Mouse (Mus musculus) stomach, embryonic 14.5 days (tissue): ENCODE results near the gene Cd200. TPM values are rescaled to one million over a fixed set of nuclear protein-coding genes. Genes with fewer than 3 reads are reported as not detected.

Source experiments
- ATAC-seq: fragments of 200-750 bp; cut with Nextera tagmentation; 2 replicates; pipeline ENCODE4 v1.8.0; 2017; ENCODE audit warnings: low read depth, moderate TSS enrichment; ENCODE audit not compliant: insufficient number of reproducible peaks, insufficient read depth, low FRiP score
- H3K27ac ChIP-seq: fragments of 300-500 bp; sonication (generic); 2 replicates; pipeline ENCODE4 v1.5.1; 2014; ENCODE audit warnings: mild to moderate bottlenecking, low read length, moderate library complexity, mixed read lengths
- H3K27me3 ChIP-seq: fragments of 300-500 bp; sonication (generic); 2 replicates; pipeline ENCODE4 v1.6.1; 2014; ENCODE audit warnings: low read length, control low read depth, mixed read lengths; ENCODE audit not compliant: control insufficient read depth, insufficient read depth
- H3K36me3 ChIP-seq: fragments of 300-500 bp; sonication (generic); 2 replicates; pipeline ENCODE4 v1.6.1; 2014; ENCODE audit warnings: mild to moderate bottlenecking, control low read depth, low read length, moderate library complexity, mixed read lengths; ENCODE audit not compliant: control insufficient read depth, insufficient read depth
- H3K4me1 ChIP-seq: fragments of 300-500 bp; sonication (generic); 2 replicates; pipeline ENCODE4 v1.6.1; 2014; ENCODE audit warnings: low read length, control low read depth, mixed read lengths; ENCODE audit not compliant: control insufficient read depth, insufficient read depth
- H3K4me2 ChIP-seq: fragments of 300-500 bp; sonication (generic); replicated peaks from 2 replicates; pipeline ENCODE4 v1.6.1; 2014; ENCODE audit warnings: low read depth, low read length, control low read depth
- H3K4me3 ChIP-seq: fragments of 300-500 bp; sonication (generic); 2 replicates; pipeline ENCODE4 v1.5.1; 2014; ENCODE audit warnings: low read depth, low read length, control low read depth
- H3K9ac ChIP-seq: fragments of 300-500 bp; sonication (generic); replicated peaks from 2 replicates; pipeline ENCODE4 v1.6.1; 2014; ENCODE audit warnings: low read depth, mild to moderate bottlenecking, control low read depth, low read length, moderate library complexity, mixed read lengths
- H3K9me3 ChIP-seq: fragments of 300-500 bp; sonication (generic); 2 replicates; pipeline ENCODE4 v1.6.1; 2016; ENCODE audit warnings: low read depth, low read length, control low read depth; ENCODE audit not compliant: control insufficient read depth
- WGBS: fragments of 180-500 bp; shearing (Covaris S2); extraction: QIAGEN DNeasy Blood & Tissue Kit; methylation state at CpG from one replicate; pipeline ENCODE4 v1.1.7; 2014; 5-methylcytosine and 5-hydroxymethylcytosine counted together
- polyA plus RNA-seq: library from polyadenylated mRNA; unstranded; fragments of >200 nt; fragmentation: Nextera tagmentation; extraction: Ambion mirVana; gene quantifications from 2 replicates; pipeline ENCODE4 v1.2.1, GENCODE M21; 2014

The Cd200 gene
- polyA plus RNA-seq, 1 experiment from 2014 or later = 44.9 TPM

DNA sequence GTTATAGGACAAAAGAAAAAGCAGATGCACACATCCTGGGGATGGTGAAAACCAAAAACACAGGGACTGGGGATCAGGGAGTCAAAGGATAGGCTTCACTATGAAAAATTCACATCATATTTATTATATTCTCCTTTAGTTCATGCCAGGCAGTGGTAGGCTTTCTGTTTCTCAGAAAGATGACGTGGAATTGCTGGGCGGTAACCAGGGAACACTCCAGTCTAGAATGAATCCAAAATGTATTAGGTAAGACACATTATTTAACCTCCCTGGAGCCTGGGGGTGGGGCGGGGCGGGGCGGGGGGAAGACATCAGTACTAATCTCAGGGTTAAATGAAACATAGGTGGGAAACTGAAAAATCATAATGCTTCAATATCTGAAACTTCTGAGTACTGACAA, 1.8 kb downstream of the Cd200 start:
- H3K27ac ChIP-seq = no peak overlapping the region
- H3K36me3 ChIP-seq = no peaks in the 10 kb centered on the region
- no peak overlapping the region for H3K9ac ChIP-seq
- no peak overlapping the region for H3K4me3 ChIP-seq
- no peaks in the 10 kb centered on the region for H3K9me3 ChIP-seq
- WGBS = 86% methylated on average over 5 of the region's 5 CpGs
- no peak for ATAC-seq
- no peaks in the 10 kb centered on the region for H3K4me1 ChIP-seq
- H3K27me3 ChIP-seq = no peaks in the 10 kb centered on the region
- no peak overlapping the region for H3K4me2 ChIP-seq

DNA sequence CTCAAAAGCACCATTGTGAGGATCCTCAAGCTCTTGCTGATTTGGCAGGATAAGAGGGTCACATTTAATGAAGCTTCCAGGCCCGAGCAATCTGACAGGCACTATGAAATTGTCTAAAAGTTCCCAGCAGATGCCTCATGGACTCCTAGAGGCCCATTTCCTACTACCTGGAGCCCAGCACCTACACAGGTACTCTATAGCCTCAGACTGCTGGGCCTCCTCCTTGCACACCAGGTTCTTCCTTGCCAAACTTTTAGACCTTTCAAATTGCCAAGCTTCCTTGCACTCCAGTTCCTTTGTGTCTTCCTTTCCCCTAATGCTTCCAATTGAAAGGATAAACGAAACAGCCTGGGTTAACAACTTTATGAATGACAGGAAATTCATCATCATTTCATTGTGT, 5.9 kb downstream of the Cd200 start:
- ATAC-seq = no peak

DNA sequence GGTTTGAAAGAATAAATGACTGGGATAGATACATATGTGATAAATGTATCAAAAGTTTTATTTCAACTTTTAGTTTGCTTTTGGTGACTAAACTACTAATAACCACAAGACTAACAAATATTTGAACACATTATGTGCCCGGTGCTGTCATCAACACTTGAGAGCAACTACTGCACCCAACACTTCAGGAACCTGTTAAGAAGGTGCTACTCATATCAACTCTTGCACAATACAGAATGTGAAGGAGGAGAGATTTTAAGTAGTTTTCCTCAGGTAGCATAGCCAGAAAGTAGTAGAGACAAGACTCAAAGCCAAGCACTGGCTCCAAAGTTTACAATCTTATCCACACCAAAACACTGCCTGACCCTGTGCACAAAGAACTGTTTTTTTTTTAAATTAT, 6.8 kb downstream of the Cd200 start:
- no peak overlapping the region for H3K27ac ChIP-seq
- H3K4me1 ChIP-seq = no peaks in the 10 kb centered on the region
- ATAC-seq = no peak
- H3K4me3 ChIP-seq = no peak overlapping the region
- H3K9ac ChIP-seq = no peak overlapping the region
- H3K27me3 ChIP-seq = no peaks in the 10 kb centered on the region
- H3K36me3 ChIP-seq = no peaks in the 10 kb centered on the region
- H3K9me3 ChIP-seq = no peaks in the 10 kb centered on the region
- no peak overlapping the region for H3K4me2 ChIP-seq
- WGBS = 77% methylated on average over 1 of the region's 1 CpGs

More for the DNA sequence above, 5.9 kb downstream of the Cd200 start:
- H3K36me3 ChIP-seq = no peaks in the 10 kb centered on the region
- 66% methylated on average over 2 of the region's 2 CpGs for WGBS
- no peak overlapping the region for H3K4me3 ChIP-seq
- H3K9ac ChIP-seq = no peak overlapping the region
- H3K27ac ChIP-seq = no peak overlapping the region
- no peak overlapping the region for H3K4me2 ChIP-seq
- H3K27me3 ChIP-seq = no peaks in the 10 kb centered on the region
- H3K9me3 ChIP-seq = no peaks in the 10 kb centered on the region
- no peaks in the 10 kb centered on the region for H3K4me1 ChIP-seq

DNA sequence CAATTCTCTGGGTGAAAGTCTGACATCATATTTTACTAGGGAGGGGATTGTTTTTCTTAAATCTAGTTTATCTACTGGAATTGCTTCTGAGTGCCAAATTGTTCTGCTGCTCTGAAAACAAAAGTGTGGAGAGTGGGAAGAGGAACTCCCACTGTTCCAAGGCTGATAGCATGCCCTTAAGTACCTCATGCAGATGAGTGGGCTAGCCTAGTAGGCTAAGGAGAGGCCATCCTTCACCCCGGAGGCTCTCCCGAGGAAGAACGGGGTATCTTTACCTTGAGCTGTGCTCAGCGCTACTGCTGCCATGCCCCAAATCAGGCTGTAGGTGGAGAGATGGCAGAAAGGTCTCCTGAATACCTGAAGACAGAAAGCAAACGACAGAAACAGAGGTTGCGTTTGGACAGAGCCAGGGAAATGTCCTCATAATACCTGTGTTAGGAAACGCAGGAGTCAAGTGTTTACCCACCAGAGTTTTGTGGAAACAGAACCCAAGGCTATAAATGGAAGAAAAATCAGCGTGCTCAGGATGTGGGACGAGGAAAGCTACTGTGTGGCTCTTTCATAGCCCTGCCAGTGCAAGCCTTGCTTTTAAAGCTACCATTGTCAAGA, 8.8 kb downstream of the Cd200 start:
- Histone ChIP-seq H3K4me2 (no peak overlapping the region), H3K4me1 (no peaks in the 10 kb centered on the region), H3K27me3 (no peaks in the 10 kb centered on the region), H3K9me3 (no peaks in the 10 kb centered on the region), H3K27ac (no peak overlapping the region), H3K4me3 (no peak overlapping the region), H3K36me3 (no peaks in the 10 kb centered on the region), H3K9ac (no peak overlapping the region)
- no peak for ATAC-seq
- WGBS = 47% methylated on average over 9 of the region's 9 CpGs

DNA sequence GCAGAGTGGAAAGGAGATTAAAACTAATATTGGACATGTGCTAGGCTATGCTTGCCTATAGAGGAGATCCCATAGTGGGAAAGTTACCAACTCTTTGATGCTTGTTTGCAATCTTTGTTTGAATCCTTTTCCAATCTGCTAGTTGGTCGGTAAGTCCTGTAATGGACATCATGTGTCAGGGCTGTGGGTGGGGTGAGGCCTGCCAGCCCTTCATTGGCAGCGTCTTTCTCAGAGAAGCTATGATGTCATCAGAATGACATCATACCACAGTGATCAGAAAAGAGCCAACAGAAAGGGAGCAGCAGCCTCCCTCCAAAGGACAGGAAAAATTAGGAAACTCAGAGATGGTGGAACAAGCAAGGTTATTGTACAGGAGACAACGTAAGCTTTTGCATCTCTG, 9.4 kb downstream of the Cd200 start:
- H3K4me1 ChIP-seq = no peaks in the 10 kb centered on the region
- H3K4me3 ChIP-seq = no peak overlapping the region
- H3K36me3 ChIP-seq = no peaks in the 10 kb centered on the region
- H3K9me3 ChIP-seq = no peaks in the 10 kb centered on the region
- no peaks in the 10 kb centered on the region for H3K27me3 ChIP-seq
- WGBS = 83% methylated on average over 3 of the region's 3 CpGs
- no peak overlapping the region for H3K9ac ChIP-seq
- ATAC-seq = no peak
- H3K27ac ChIP-seq = no peak overlapping the region
- H3K4me2 ChIP-seq = no peak overlapping the region

DNA sequence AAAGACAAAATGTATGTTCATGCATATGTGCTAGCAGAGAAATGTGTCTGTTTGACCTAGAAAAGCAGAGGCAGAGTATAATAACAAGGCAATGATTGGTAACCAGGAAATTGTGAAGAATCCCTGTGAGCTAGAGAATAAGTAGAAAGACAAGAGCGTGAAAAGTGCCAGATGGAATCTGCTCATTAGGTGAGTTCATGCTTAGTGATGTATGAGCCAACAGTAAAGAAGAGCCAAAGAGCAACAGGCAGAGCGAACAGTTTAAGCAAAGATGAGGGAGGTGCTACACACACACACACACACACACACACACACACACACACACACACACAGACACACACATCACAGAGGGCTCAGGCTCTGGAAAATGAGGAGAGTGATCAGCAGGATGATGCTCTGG, 11.4 kb downstream of the Cd200 start:
- H3K27ac ChIP-seq = no peak overlapping the region
- no peaks in the 10 kb centered on the region for H3K36me3 ChIP-seq
- H3K4me2 ChIP-seq = no peak overlapping the region
- H3K9me3 ChIP-seq = no peaks in the 10 kb centered on the region
- H3K4me1 ChIP-seq = no peaks in the 10 kb centered on the region
- no peak for ATAC-seq
- no peak overlapping the region for H3K9ac ChIP-seq
- WGBS = 62% methylated on average over 2 of the region's 2 CpGs
- no peak overlapping the region for H3K4me3 ChIP-seq
- no peaks in the 10 kb centered on the region for H3K27me3 ChIP-seq

DNA sequence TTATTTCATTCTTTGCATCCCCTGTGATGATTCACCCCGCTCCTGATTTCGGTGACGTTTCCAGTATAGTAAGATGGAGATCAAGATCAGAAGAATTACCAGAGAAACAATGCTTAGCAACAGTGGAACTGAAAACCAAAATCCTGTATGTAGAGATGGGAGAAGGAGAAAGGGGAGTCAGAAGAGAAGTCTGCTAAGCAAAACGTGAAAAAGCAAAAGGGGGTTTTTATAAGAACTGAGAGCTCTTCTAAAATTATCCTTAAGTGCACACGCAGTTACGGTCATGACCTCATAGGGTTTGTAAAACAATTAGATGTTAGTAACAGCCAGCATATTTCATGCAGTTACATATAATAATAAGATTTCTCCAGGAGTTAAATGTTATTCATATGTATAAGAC, 16.6 kb downstream of the Cd200 start:
- WGBS = 83% methylated on average over 6 of the region's 6 CpGs
- no peaks in the 10 kb centered on the region for H3K36me3 ChIP-seq
- no peaks in the 10 kb centered on the region for H3K9me3 ChIP-seq
- no peak overlapping the region for H3K9ac ChIP-seq
- H3K27ac ChIP-seq = no peak overlapping the region
- H3K4me1 ChIP-seq = no peaks in the 10 kb centered on the region
- no peak overlapping the region for H3K4me2 ChIP-seq
- no peaks in the 10 kb centered on the region for H3K27me3 ChIP-seq
- ATAC-seq = no peak
- H3K4me3 ChIP-seq = no peak overlapping the region

DNA sequence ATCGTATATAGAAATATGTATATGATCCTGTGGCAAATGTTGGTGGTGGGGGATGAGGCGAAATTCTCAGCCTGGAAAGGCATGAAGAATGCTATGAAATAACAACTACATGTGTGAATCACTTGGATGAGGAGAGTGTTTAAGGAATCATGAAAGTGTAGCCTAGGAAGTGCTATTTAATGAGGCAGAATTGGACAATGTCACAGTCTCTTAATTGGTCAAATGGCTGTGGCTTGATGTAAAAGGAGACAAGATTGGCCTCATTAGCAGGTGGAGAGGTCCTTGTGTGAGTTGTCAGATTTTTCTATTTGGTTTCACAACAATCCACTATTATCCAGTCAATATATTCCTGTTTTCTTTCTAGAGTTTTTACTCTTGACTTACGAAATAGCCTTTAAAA, 17.2 kb downstream of the Cd200 start:
- Histone ChIP-seq H3K36me3 (no peaks in the 10 kb centered on the region), H3K9ac (no peak overlapping the region), H3K4me1 (no peaks in the 10 kb centered on the region), H3K4me3 (no peak overlapping the region), H3K27ac (no peak overlapping the region), H3K9me3 (no peaks in the 10 kb centered on the region), H3K4me2 (no peak overlapping the region), H3K27me3 (no peaks in the 10 kb centered on the region)
- 92% methylated on average over 3 of the region's 3 CpGs for WGBS
- ATAC-seq = no peak

DNA sequence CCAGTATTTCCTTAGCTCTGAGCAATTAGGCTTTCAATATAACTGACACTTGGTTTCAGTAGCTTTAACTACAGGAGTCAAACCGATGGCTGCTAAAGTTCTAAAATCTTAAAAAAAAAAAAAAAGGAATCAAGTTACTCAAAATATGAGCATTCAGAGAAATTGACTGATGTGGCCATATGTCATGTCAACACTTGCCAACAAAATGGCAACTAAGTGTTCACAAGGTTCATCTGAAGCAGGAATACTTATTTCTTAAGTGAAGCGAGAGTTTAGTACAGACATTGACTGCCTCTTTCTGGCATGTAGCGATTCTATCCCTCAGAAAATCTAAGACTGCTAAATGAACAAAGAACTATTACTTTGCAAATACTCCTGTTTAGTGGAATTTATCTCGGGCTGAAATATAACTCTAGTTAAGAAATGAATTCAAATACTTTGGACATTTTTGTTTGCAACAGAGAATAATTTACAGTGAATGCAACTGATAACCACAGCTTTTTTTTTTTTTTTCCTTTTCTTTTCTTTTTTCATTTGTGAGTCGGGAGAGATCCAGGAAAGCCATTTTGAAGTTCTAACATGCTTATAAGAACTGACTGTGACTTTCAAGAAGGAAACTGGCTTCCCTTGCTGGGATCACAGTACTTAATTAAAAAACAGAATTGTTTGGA, 18.4 kb downstream of the Cd200 start:
- Histone ChIP-seq H3K4me3 (no peak overlapping the region), H3K36me3 (no peaks in the 10 kb centered on the region), H3K4me1 (no peaks in the 10 kb centered on the region), H3K9ac (no peak overlapping the region), H3K4me2 (no peak overlapping the region), H3K27ac (no peak overlapping the region), H3K27me3 (no peaks in the 10 kb centered on the region), H3K9me3 (no peaks in the 10 kb centered on the region)
- WGBS = 69% methylated on average over 5 of the region's 5 CpGs
- no peak for ATAC-seq
